Mouse (Mus musculus) adrenal gland, postnatal 36 days (tissue): ENCODE data around the gene Ugt1a5. TPM values are rescaled to one million over a fixed set of nuclear protein-coding genes. Genes with fewer than 3 reads are reported as not detected.

Experiments
- DNase-seq, 2 experiments: peaks; one replicate each; pipeline ENCODE4 v3.0.0; 2021; ENCODE audit warnings: mixed read lengths in 1 of 2
- total RNA-seq, 2 experiments: library from RNA; stranded (reverse); gene quantifications; 2 replicates each; pipeline ENCODE4 v1.2.3; 2021

Ugt1a5 gene
- total RNA-seq, 2 experiments from 2014 or later = 0.17 to 0.20 TPM

- peak; percentile 87 to 89 for DNase-seq
Observed at GRCm38 (mm10) chr1:88262255-88262654, 96.4 kb downstream of the Ugt1a5 start.

DNA sequence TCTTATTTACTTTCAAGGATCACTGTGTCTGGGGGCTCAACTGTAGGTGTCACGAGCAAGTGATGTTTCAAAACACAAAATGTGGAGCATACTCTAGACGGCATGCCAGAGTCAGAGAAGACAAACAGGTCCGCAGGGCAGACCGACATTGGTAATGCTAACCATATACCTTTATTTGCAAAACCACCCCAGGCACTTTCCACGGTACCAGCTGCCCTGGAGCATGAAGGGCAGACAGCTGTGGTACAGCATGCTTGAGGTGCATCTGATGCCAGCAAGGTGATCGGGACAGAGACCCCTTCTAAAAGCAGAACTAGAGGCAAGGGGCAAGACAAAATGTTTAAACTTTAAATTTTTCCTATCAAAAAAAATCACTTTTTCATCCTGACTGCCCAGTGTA, 97.1 kb downstream of the Ugt1a5 start:
- DNase-seq = no peak

- DNase-seq = no peak
Observed at GRCm38 (mm10) chr1:88263778-88264177, 98.0 kb downstream of the Ugt1a5 start.

GRCm38 (mm10) chr1:88264237-88264868, 98.5 kb downstream of the Ugt1a5 start:
- DNase-seq = no peak

DNA sequence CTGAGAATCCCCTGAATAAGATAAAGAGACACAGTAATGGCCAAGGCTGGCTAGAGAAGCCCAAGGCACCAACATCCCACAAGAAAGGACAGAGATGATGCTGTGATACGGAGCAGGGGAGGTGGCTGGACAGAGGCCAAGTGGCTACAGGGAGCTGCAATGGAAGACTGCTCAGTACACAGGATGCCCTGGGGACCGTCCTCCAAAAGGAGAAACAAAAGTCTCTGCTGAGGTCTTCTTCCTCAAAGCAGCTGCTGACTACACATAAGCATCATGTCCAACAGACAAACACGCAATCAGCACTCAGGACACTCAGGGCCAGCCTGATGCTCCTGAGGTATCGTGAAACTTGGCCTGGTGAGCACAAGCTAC, 99.0 kb downstream of the Ugt1a5 start:
- DNase-seq = peak in 1 of 2 experiments; percentile 70

DNA sequence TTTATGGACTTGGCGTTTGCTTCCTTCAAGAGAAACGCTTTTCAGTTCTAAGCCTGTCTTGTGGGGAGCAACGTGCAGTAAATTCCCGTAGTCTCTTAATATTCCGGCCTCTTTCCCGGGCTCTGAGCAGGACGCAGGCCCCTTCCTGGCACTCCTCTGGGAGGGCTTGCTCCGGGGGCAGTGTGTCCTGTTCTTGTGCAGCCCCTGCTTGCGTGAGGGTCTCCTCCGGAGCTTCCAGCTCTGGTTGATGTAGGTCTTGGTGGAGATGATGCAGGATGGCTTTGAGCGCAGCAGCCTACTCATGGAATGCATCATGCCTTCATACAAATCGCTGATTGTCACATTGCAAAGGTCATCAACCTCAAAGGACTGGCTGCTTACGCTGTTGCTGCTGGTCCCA, 100.3 kb downstream of the Ugt1a5 start:
- DNase-seq = no peak

DNA sequence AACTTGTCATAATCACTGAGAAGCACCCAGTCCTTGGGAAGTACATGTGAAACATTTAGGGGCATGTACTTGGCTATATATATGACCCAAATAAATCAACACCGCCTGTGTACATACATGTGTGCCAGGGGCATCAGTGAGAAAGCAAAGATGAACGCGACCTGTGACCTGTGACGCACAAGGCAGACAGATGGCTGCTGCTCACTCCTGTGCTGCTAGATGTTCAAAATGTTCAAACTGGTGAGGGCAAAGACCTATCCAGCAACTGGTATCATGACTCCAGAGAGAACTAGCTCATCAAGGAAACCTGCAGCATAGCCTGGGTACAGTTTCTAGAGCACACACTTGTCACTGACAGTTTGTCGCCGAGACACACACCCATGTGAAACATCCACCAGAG, 101.7 kb downstream of the Ugt1a5 start:
- no peak for DNase-seq

DNA sequence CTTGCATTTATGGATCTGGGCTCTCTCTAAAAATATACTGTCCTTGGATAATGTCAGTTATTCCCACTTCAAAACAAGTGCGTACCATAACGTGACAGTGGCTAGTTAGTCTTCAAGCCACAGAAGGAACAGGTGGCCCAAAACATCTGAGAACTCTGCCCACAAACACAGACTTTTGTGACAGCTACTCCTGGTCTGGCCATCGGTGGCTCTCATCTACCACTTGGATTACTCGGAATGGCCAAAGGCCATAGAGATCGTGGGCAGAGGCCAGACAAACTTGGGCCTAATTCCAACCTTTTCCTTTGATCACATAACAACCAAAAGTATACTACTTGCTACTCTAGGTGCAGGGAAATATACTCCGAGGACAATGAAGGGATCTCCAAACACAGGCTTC, 102.3 kb downstream of the Ugt1a5 start:
- no peak for DNase-seq

Other genes with a start within 250 kb of the Ugt1a5 start
- 10 to 100 TPM; 22.7 to 23.8 TPM for gene Usp40, start 157.5 kb upstream of the Ugt1a5 start, total RNA-seq
- under 1 TPM in 1 of 2 experiments, not detected in 1; 0.16 TPM for gene Ugt1a10, start 110.6 kb upstream of the Ugt1a5 start, total RNA-seq
- under 1 TPM in 1 of 2 experiments, not detected in 1; 0.26 TPM for gene Ugt1a9, start 95.2 kb upstream of the Ugt1a5 start, total RNA-seq
- not detected for gene Ugt1a8, start 78.2 kb upstream of the Ugt1a5 start, total RNA-seq
- 1 to 10 TPM; 2.7 to 2.8 TPM for gene Ugt1a7c, start 71.0 kb upstream of the Ugt1a5 start, total RNA-seq
- 1 to 10 TPM; 3.6 to 7.5 TPM for gene Ugt1a6b, start 62.8 kb upstream of the Ugt1a5 start, total RNA-seq
- gene Ugt1a6a, start 31.2 kb upstream of the Ugt1a5 start, total RNA-seq = 10 to 100 TPM; 15.0 to 15.7 TPM
- gene Ugt1a2, start 34.6 kb downstream of the Ugt1a5 start, total RNA-seq = under 1 TPM in 1 of 2 experiments, not detected in 1; 0.33 TPM
- 1 to 10 TPM; 1.5 to 5.9 TPM for gene Dnajb3, start 39.8 kb downstream of the Ugt1a5 start, total RNA-seq
- gene Ugt1a1, start 45.9 kb downstream of the Ugt1a5 start, total RNA-seq = 10 to 100 TPM in 1 of 2 experiments, under 1 TPM in 1; 0.73 to 55.5 TPM
- gene Mroh2a, start 61.0 kb downstream of the Ugt1a5 start, total RNA-seq = under 1 TPM; 0.30 to 0.43 TPM
- 10 to 100 TPM; 31.0 to 35.9 TPM for gene Hjurp, start 111.6 kb downstream of the Ugt1a5 start, total RNA-seq
- not detected for gene Trpm8, start 111.6 kb downstream of the Ugt1a5 start, total RNA-seq
- gene Spp2, start 240.9 kb downstream of the Ugt1a5 start, total RNA-seq = not detected